Mouse (Mus musculus) liver, embryonic 14.5 days (tissue): ENCODE results near the gene Ccs.

ENCODE experiments used
- CTCF ChIP-seq: IDR thresholded peaks from 2 replicates; pipeline ENCODE4 v1.5.1; 2016; ENCODE audit warnings: antibody characterized with exemption, low read depth, control low read depth
- EP300 ChIP-seq: IDR thresholded peaks from 2 replicates; pipeline ENCODE4 v1.6.1; 2016; ENCODE audit warnings: antibody characterized with exemption, low read depth

DNA sequence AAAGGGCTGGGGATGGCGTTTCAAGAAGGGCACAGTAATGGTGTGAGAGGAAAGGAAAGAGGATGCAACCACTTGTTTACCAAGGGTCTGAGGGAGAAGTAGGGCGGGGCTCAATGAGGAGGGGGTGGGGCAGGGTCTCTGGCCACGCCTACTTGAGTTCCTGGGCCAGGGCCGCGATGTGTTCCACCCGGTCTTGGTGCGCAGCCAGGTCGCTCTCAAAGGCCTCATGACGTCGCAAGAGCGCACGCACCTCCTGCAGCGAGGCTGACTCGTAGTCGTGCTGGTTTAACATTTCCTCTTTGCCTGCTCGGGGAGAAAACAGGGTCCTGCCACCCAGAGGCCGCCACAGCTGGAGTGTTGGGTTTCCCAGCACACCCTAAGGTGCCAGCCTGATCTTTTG, 26.0 kb upstream of the Ccs start:
- TF ChIP-seq CTCF (no peak), EP300 (no peak)
